ENCODE assay signal across 9 mouse cellular contexts in the genomic region with DNA sequence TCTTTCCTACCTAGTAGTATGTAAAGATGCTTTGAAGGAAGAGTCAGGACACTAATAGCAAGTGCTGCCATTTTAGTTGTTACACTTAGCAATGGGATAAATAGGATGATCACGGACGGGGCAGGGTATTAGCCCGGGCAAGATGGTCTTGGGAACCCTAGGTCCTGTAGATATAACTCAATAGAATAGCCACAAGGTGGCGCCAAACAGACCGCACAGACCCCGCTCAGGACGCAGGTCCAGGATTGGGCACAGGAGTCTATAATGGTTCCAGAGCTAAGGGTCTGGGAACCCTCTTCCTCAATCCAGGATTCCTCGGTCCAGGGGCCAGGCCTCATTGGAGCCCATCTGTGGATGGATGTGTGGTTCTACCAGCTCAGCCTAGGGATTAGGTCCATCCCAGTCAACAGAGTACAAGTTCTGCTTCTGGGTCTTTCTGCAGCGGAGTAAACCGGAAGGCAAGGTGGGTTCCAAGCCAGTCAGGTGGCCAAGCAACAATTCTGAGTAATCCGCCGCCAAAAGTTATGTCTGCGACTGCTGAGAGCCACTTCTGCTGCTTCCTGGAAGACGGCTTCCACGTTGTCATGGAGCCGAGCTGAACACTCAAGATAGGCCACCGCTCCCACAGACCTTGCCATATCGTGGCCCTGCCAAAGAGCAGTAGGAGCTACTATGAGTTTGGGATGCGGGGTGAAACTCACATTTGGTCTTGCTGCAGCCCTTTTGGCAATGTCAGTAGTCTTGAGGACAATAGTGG. TPM values are rescaled to one million over a fixed set of nuclear protein-coding genes. Genes with fewer than 3 reads are reported as not detected.
DNase-seq lines count a peak whose midpoint lies in the region; ATAC-seq and TF ChIP-seq lines count a peak whose summit lies in the region.
"Had no signal": no experiment of that assay in that cellular context is flagged by ENCODE, and none has a peak within 500 bp of the region (broad histone marks: within the 10 kb centered on the region; RNA-seq: fewer than 3 reads in every experiment).

No protein-coding gene starts in this region.

- peak; percentile 47 for DNase-seq in hindbrain, postnatal 0 days (ENCODE audit: low spot score)
- peak; percentile 45 for DNase-seq in CH12.LX (ENCODE audit: extremely low read depth)
- DNase-seq in R1 (ENCODE audit: low read depth, low spot score) = peak; percentile 89
- DNase-seq in yolk sac, embryonic 10.5 days (ENCODE audit: low spot score) = no peak
- no peak for DNase-seq in frontal cortex, postnatal 36 days (ENCODE audit: low spot score in 2 of 2)

- 76% methylated on average over 19 of the region's 19 CpGs for WGBS in hindbrain, postnatal 0 days
- whole genome bisulfite sequencing in hindbrain, embryonic 16.5 days = 75% methylated on average over 19 of the region's 19 CpGs

- no peak for TF ChIP-seq EP300 in CH12.LX (IDR thresholded peaks at IDR 0.05; ENCODE audit: low read length)

- H3K27ac ChIP-seq in hindbrain, postnatal 0 days = no peak overlapping the region
- no peak overlapping the region for H3K27ac ChIP-seq in hindbrain, embryonic 16.5 days (ENCODE audit: low read depth, low read length)
- no peak overlapping the region for H3K27ac ChIP-seq in CH12.LX (ENCODE audit: insufficient read depth, low read depth)
- H3K27ac ChIP-seq: midbrain, embryonic 12.5 days had no signal

- H3K4me3 ChIP-seq in hindbrain, postnatal 0 days (ENCODE audit: low read length) = no peak overlapping the region
- no peak overlapping the region for H3K4me3 ChIP-seq in hindbrain, embryonic 16.5 days (ENCODE audit: low read length)
- no peak overlapping the region for H3K4me3 ChIP-seq in CH12.LX (replicated peaks in 1 of 3; ENCODE audit: low read depth in 2 of 3, low read length in 2 of 3, poor library complexity in 1 of 3)
- H3K4me3 ChIP-seq: midbrain, embryonic 12.5 days had no signal

- no peaks in the 10 kb centered on the region for H3K36me3 ChIP-seq in hindbrain, postnatal 0 days (ENCODE audit: insufficient read depth, low read length)
- H3K36me3 ChIP-seq in hindbrain, embryonic 16.5 days (ENCODE audit: control insufficient read depth, insufficient read depth, low read length) = no peaks in the 10 kb centered on the region
- peaks cover 21 to 59% of the 10 kb centered on the region in 2 experiments for H3K36me3 ChIP-seq in CH12.LX (replicated peaks in 1 of 2; ENCODE audit: control insufficient read depth in 1 of 2, insufficient read depth in 1 of 2, low read length in 1 of 2)
- H3K36me3 ChIP-seq: midbrain, embryonic 12.5 days had no signal

- in situ Hi-C loops in CH12.LX (cut with MboI; ENCODE audit: low pct_ligation_motif_present, low pct_unique_long_range_greater_than_20kb, low sequenced_read_pairs) = loop anchor here (10.0 kb wide), 1 partner anchor 171 kb away; no protein-coding TSS in a partner anchor

- no peak for TF ChIP-seq RAD21 in CH12.LX (IDR thresholded peaks at IDR 0.05; ENCODE audit: low read depth, low read length)

- H3K4me2 ChIP-seq in hindbrain, postnatal 0 days (ENCODE audit: low read depth, low read length) = no peak overlapping the region
- no peak overlapping the region for H3K4me2 ChIP-seq in hindbrain, embryonic 16.5 days (ENCODE audit: low read length)
- no peak overlapping the region for H3K4me2 ChIP-seq in CH12.LX (ENCODE audit: insufficient read depth, low read depth, poor library complexity, severe bottlenecking)
- H3K4me2 ChIP-seq: midbrain, embryonic 12.5 days had no signal

- ATAC-seq in hindbrain, postnatal 0 days = no peak
- ATAC-seq in hindbrain, embryonic 16.5 days = no peak
- ATAC-seq in erythroid progenitor cell, adult 5-6 weeks (replicated peaks; ENCODE audit: low FRiP score, poor library complexity, severe bottlenecking) = peak; percentile 79
- ATAC-seq in monocyte, adult 5-6 weeks (replicated peaks; ENCODE audit: insufficient number of reproducible peaks, low FRiP score, low TSS enrichment, poor library complexity, severe bottlenecking) = 0 out of 2 replicates have a peak, but pooled peaks have one; percentile 34

- TF ChIP-seq CTCF in hindbrain, postnatal 0 days (IDR thresholded peaks at IDR 0.05; ENCODE audit: low read depth) = peak; percentile 59
- TF ChIP-seq CTCF in CH12.LX (conservative IDR thresholded peaks at IDR 0.05 in 1 of 2, IDR thresholded peaks at IDR 0.05 in 1 of 2; ENCODE audit: low read depth in 2 of 2, low read length in 2 of 2) = peak in 1 of 2 experiments; percentile 69; a peak in 3 of 4 replicates

- no peak overlapping the region for H3K9ac ChIP-seq in hindbrain, postnatal 0 days (replicated peaks; ENCODE audit: low read length)
- H3K9ac ChIP-seq in hindbrain, embryonic 16.5 days (ENCODE audit: low read depth, low read length) = no peak overlapping the region
- H3K9ac ChIP-seq in CH12.LX (ENCODE audit: insufficient read depth, low read depth) = no peak overlapping the region
- H3K9ac ChIP-seq: midbrain, embryonic 12.5 days had no signal

- H3K9me3 ChIP-seq in hindbrain, postnatal 0 days (ENCODE audit: low read length) = no peaks in the 10 kb centered on the region
- H3K9me3 ChIP-seq in hindbrain, embryonic 16.5 days (ENCODE audit: control insufficient read depth, low read length) = no peaks in the 10 kb centered on the region
- H3K9me3 ChIP-seq in CH12.LX (replicated peaks; ENCODE audit: low read length) = no peaks in the 10 kb centered on the region
- H3K9me3 ChIP-seq: midbrain, embryonic 12.5 days had no signal

- no peaks in the 10 kb centered on the region for H3K79me2 ChIP-seq in CH12.LX (replicated peaks; ENCODE audit: control insufficient read depth, extremely low read depth, insufficient read depth, poor library complexity, severe bottlenecking)

- H3K27me3 ChIP-seq in hindbrain, postnatal 0 days (ENCODE audit: insufficient read depth, low read length) = no peaks in the 10 kb centered on the region
- no peaks in the 10 kb centered on the region for H3K27me3 ChIP-seq in hindbrain, embryonic 16.5 days (replicated peaks; ENCODE audit: control insufficient read depth, insufficient read depth, low read length)
- H3K27me3 ChIP-seq in CH12.LX (replicated peaks) = no peaks in the 10 kb centered on the region
- H3K27me3 ChIP-seq: midbrain, embryonic 12.5 days had no signal

- dilution Hi-C loops in CH12.LX (cut with MboI; ENCODE audit: extremely low pct_ligation_motif_present, extremely low pct_unique_long_range_greater_than_20kb, low sequenced_read_pairs) = no loop called here

- TF ChIP-seq POLR2A in CH12.LX (IDR thresholded peaks at IDR 0.05; ENCODE audit: low read depth, low read length) = no peak

- no peaks in the 10 kb centered on the region for H3K4me1 ChIP-seq in hindbrain, postnatal 0 days (ENCODE audit: insufficient read depth, low read length)
- no peaks in the 10 kb centered on the region for H3K4me1 ChIP-seq in hindbrain, embryonic 16.5 days (ENCODE audit: control insufficient read depth, insufficient read depth, low read depth, low read length)
- peaks cover 5 to 23% of the 10 kb centered on the region in 2 experiments for H3K4me1 ChIP-seq in CH12.LX (ENCODE audit: control insufficient read depth in 1 of 2, insufficient read depth in 2 of 2)
- H3K4me1 ChIP-seq: midbrain, embryonic 12.5 days had no signal

TF ChIP-seq in CH12.LX, 34 proteins besides CTCF, POLR2A, EP300 and RAD21:
- TF ChIP-seq KAT2A (IDR thresholded peaks at IDR 0.05; ENCODE audit: insufficient replicate concordance, low read length) (no peak), SMC3 (IDR thresholded peaks at IDR 0.05; ENCODE audit: low read depth, low read length) (peak; percentile 46)

RNA-seq across cellular contexts. Expression of gene Rhod, which starts 13.4 kb away (rescaled TPM):
- total RNA-seq in hindbrain, postnatal 0 days (2014; rRNA removed) = 3.5 and 7.2 TPM in 2 replicates
- polyA plus RNA-seq in hindbrain, postnatal 0 days (2015; fragmentation: Nextera tagmentation; extraction: Ambion mirVana) = 5.2 and 5.7 TPM in 2 replicates
- 6.4 and 6.6 TPM in 2 replicates for polyA plus RNA-seq in hindbrain, embryonic 16.5 days (2015; fragmentation: Nextera tagmentation; extraction: Ambion mirVana)
- total RNA-seq in CH12.LX (2012; rRNA removed) (14.9 and 19.3 TPM in 2 replicates), CH12.LX (2014; rRNA removed) (16.6 and 20.1 TPM in 2 replicates)
- polyA plus RNA-seq in CH12.LX (2012; ENCODE audit: insufficient read length, low read depth) = 14.4 and 15.3 TPM in 2 replicates
- not detected in 2 replicates for total RNA-seq in erythroid progenitor cell, adult 5-6 weeks (2015; ENCODE audit: low replicate concordance)
- not detected in 2 replicates for total RNA-seq in erythroid progenitor cell, adult 5-6 weeks (2017; ENCODE audit: low replicate concordance)
- not detected in 3 replicates for total RNA-seq in monocyte, adult 5-6 weeks (2017)

RNA-seq across cellular contexts. Expression of gene Kdm2a, which starts 27.7 kb away (rescaled TPM):
- total RNA-seq in hindbrain, postnatal 0 days (2014; rRNA removed) = 67.5 and 73.7 TPM in 2 replicates
- polyA plus RNA-seq in hindbrain, postnatal 0 days (2015; fragmentation: Nextera tagmentation; extraction: Ambion mirVana) = 18.0 and 19.8 TPM in 2 replicates
- polyA plus RNA-seq in hindbrain, embryonic 16.5 days (2015; fragmentation: Nextera tagmentation; extraction: Ambion mirVana) = 29.8 and 34.8 TPM in 2 replicates
- 17.3 and 21.7 TPM in 2 replicates for total RNA-seq in CH12.LX (2012; rRNA removed)
- total RNA-seq in CH12.LX (2014; rRNA removed) = 18.0 and 23.1 TPM in 2 replicates
- polyA plus RNA-seq in CH12.LX (2012; ENCODE audit: insufficient read length, low read depth) = 43.7 and 51.9 TPM in 2 replicates
- total RNA-seq in erythroid progenitor cell, adult 5-6 weeks (2015; ENCODE audit: low replicate concordance) = 40.7 and 74.2 TPM in 2 replicates
- total RNA-seq in erythroid progenitor cell, adult 5-6 weeks (2017; ENCODE audit: low replicate concordance) = 79.4 and 114 TPM in 2 replicates
- 109 to 142 TPM (median 139 TPM) in 3 replicates for total RNA-seq in monocyte, adult 5-6 weeks (2017)

RNA-seq across cellular contexts. Expression of gene Syt12, which starts 51.5 kb away (rescaled TPM):
- total RNA-seq in hindbrain, postnatal 0 days (2014; rRNA removed) = 46.2 and 54.5 TPM in 2 replicates
- 9.0 and 9.9 TPM in 2 replicates for polyA plus RNA-seq in hindbrain, postnatal 0 days (2015; fragmentation: Nextera tagmentation; extraction: Ambion mirVana)
- 8.4 and 9.0 TPM in 2 replicates for polyA plus RNA-seq in hindbrain, embryonic 16.5 days (2015; fragmentation: Nextera tagmentation; extraction: Ambion mirVana)
- total RNA-seq in CH12.LX (2012; rRNA removed) (0.04 and 0.17 TPM in 2 replicates), CH12.LX (2014; rRNA removed) (not detected in 2 replicates)
- 0.16 and 0.50 TPM in 2 replicates for polyA plus RNA-seq in CH12.LX (2012; ENCODE audit: insufficient read length, low read depth)
- not detected in 2 replicates for total RNA-seq in erythroid progenitor cell, adult 5-6 weeks (2015; ENCODE audit: low replicate concordance)
- not detected in 2 replicates for total RNA-seq in erythroid progenitor cell, adult 5-6 weeks (2017; ENCODE audit: low replicate concordance)
- not detected in 3 replicates for total RNA-seq in monocyte, adult 5-6 weeks (2017)

Comparison
In these comparisons a context has a peak if more than half of its experiments do, and no peak if none do; other contexts are left out.
1. ATAC-seq: peak in erythroid progenitor cell, adult 5-6 weeks (single experiment) and monocyte, adult 5-6 weeks (single experiment); none in hindbrain, postnatal 0 days (single experiment) and hindbrain, embryonic 16.5 days (single experiment).
2. DNase-seq: peak in hindbrain, postnatal 0 days (single experiment), CH12.LX (single experiment) and R1 (single experiment); none in yolk sac, embryonic 10.5 days (single experiment) and frontal cortex, postnatal 36 days (0 of 2).
3. RNA of gene Syt12, which starts 51.5 kb away (total RNA-seq): 46.2 to 54.5 TPM in hindbrain, postnatal 0 days; 0.04 to 0.17 TPM in CH12.LX, not detected in erythroid progenitor cell, adult 5-6 weeks and not detected in monocyte, adult 5-6 weeks; every median in the first group is over 10 times any median in the second.